Mouse (Mus musculus): Measurements from ENCODE around the gene Rfxank. TPM values are rescaled to one million over a fixed set of nuclear protein-coding genes. Genes with fewer than 3 reads are reported as not detected.

Gene Rfxank
- polyA plus RNA-seq (2015; fragmentation: Nextera tagmentation; extraction: Ambion mirVana), result 11.9 and 12.6 TPM in 2 replicates

DNA sequence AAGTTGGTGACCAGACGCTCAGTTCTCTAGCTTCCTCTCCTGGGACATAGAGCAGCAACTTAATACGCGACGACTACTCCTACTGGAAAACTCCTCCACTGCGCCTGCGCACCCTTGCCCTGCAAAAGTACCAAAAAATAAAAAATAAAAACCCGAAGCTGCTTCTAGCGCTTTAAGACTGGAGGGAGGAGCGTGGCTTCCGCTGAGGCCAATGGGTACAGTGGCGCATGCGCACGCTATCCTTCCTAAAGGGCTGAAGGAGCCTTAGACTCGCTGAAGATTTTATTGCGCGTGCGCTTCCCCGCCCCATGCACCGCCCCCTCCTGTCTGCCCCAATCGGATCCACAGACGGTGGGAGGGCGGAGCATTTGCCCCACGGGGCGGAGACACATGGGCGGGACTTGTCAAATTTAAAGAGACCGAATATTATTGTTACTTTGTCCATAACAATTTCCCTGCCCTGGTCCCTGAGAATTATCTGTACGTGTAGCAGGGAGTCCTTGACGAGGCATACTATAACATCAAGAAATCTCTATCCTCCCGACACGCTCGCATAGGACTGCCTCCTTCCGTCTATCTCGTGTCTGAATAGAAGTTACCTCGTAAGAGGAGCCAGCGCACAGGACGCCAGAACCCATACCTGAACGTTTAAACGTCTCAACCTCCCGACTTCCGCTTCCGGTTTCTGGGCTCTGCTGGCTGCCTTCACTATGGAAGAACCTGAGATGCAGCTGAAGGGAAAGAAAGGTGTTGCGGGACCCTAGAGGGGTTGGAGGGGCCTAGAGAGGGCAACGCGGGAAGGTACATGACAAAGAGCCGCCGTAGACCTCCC is at the start of gene Rfxank, which contains the start of the genes Borcs8 and Mef2b:
Gene Rfxank, minus strand, starts transcription at position 129 of the 832 bp plus-strand sequence.
Gene Borcs8, plus strand, starts transcription at position 474 of the 832 bp plus-strand sequence.
Gene Mef2b, plus strand, starts transcription at position 686 of the 832 bp plus-strand sequence.
- Histone ChIP-seq H3K9me3 (no peaks in the 10 kb centered on the region), H3K27ac (replicated peaks) (peak within 1 kb of the TSS; percentile 85), H3K27me3 (no peaks in the 10 kb centered on the region), H3K9ac (peak within 1 kb of the TSS; percentile 86), H3K4me1 (replicated peaks) (peaks cover 24% of the 10 kb centered on the region), H3K36me3 (peaks cover 51% of the 10 kb centered on the region), H3K4me3 (peak within 1 kb of the TSS; percentile 72), H3K4me2 (peak within 1 kb of the TSS; percentile 89)
- WGBS, result under 1% methylated on average over 46 of the region's 46 CpGs
- peak; percentile 97 for ATAC-seq (ENCODE audit: low read depth)

GRCm38 (mm10) chr8:70188707-70189106 is 49.8 kb upstream of the Rfxank start:
- Histone ChIP-seq H3K27me3 (no peaks in the 10 kb centered on the region), H3K9ac (no peak overlapping the region), H3K4me1 (replicated peaks) (peaks cover 9% of the 10 kb centered on the region), H3K4me3 (no peak overlapping the region), H3K27ac (replicated peaks) (no peak overlapping the region), H3K9me3 (no peaks in the 10 kb centered on the region), H3K36me3 (peaks cover 9% of the 10 kb centered on the region), H3K4me2 (no peak overlapping the region)
- ATAC-seq (ENCODE audit: low read depth), result no peak
- 77% methylated on average over 7 of the region's 7 CpGs for WGBS

GRCm38 (mm10) chr8:70183194-70183593 is 44.2 kb upstream of the Rfxank start:
- peaks cover 44% of the 10 kb centered on the region for H3K36me3 ChIP-seq
- no peak for ATAC-seq (ENCODE audit: low read depth)

DNA sequence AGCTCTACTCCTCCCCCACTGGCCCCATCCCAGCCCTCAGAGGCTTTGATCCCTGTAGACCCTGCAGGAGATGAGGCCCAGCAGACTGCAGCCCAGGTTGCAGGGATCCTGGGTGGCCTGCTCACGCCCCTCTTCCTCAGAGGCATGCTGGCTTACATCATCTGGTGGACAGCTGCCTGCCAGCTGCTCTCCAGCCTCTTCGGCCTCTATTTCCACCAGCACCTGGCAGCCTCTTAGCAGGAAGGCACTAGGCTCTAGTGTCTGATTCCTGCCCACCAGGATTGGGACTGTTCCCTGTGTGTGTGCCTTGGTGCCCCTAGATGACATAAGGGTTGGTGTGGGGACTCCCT is 42.9 kb upstream of the Rfxank start:
- H3K36me3 ChIP-seq, result peaks cover 51% of the 10 kb centered on the region
- H3K4me3 ChIP-seq, result no peak overlapping the region
- H3K9me3 ChIP-seq, result no peaks in the 10 kb centered on the region
- H3K4me2 ChIP-seq, result no peak overlapping the region
- WGBS, result 29% methylated on average over 2 of the region's 2 CpGs
- ATAC-seq (ENCODE audit: low read depth), result no peak
- H3K4me1 ChIP-seq (replicated peaks), result no peaks in the 10 kb centered on the region; the same call in 1 of the 2 replicates
- H3K27me3 ChIP-seq, result no peaks in the 10 kb centered on the region
- peak overlapping the region; percentile 14; the same call in 1 of the 2 replicates for H3K27ac ChIP-seq (replicated peaks)
- H3K9ac ChIP-seq, result no peak overlapping the region

More at GRCm38 (mm10) chr8:70183194-70183593, 44.2 kb upstream of the Rfxank start:
- no peak overlapping the region for H3K4me2 ChIP-seq
- no peaks in the 10 kb centered on the region for H3K27me3 ChIP-seq
- H3K4me3 ChIP-seq, result no peak overlapping the region
- no peak overlapping the region for H3K27ac ChIP-seq (replicated peaks)
- WGBS, result 91% methylated on average over 4 of the region's 4 CpGs
- no peak overlapping the region for H3K9ac ChIP-seq
- H3K9me3 ChIP-seq, result no peaks in the 10 kb centered on the region
- no peaks in the 10 kb centered on the region; the same call in 1 of the 2 replicates for H3K4me1 ChIP-seq (replicated peaks)

GRCm38 (mm10) chr8:70181212-70181902 is 42.4 kb upstream of the Rfxank start:
- no peak overlapping the region for H3K4me2 ChIP-seq
- no peaks in the 10 kb centered on the region for H3K9me3 ChIP-seq
- peak; percentile 12; the same call in 1 of the 2 replicates for ATAC-seq (ENCODE audit: low read depth)
- H3K4me3 ChIP-seq, result no peak overlapping the region
- H3K36me3 ChIP-seq, result peaks cover 53% of the 10 kb centered on the region
- H3K27ac ChIP-seq (replicated peaks), result peak overlapping the region; percentile 14; the same call in 1 of the 2 replicates
- H3K4me1 ChIP-seq (replicated peaks), result no peaks in the 10 kb centered on the region; the same call in 1 of the 2 replicates
- WGBS, result 73% methylated on average over 16 of the region's 16 CpGs
- H3K27me3 ChIP-seq, result no peaks in the 10 kb centered on the region
- H3K9ac ChIP-seq, result no peak overlapping the region

DNA sequence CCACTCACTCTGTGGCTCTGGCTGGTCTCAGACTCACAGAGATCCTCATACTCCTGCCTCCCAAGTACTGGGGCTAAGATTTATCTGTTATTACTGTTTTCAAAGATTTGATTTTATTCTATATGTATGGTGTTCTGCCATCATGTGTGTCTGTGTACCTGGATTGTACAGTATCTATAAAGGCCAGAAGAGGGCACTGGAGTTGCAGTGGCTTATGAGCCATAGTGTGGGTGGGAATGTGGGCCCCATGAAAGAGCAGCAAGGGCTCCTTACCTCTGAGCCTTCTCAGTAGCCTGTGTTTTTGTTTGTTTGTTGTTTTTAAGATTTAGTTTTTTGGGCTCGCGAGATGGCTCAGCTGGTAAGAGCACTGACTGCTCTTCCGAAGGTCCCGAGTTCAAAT is 40.1 kb upstream of the Rfxank start:
- Histone ChIP-seq H3K4me2 (no peak overlapping the region), H3K4me1 (replicated peaks) (peaks cover 5% of the 10 kb centered on the region), H3K36me3 (peaks cover 53% of the 10 kb centered on the region), H3K4me3 (no peak overlapping the region), H3K9me3 (no peaks in the 10 kb centered on the region), H3K9ac (no peak overlapping the region), H3K27ac (replicated peaks) (no peak overlapping the region), H3K27me3 (no peaks in the 10 kb centered on the region)
- ATAC-seq (ENCODE audit: low read depth), result no peak
- 96% methylated on average over 4 of the region's 4 CpGs for WGBS

- no peak overlapping the region for H3K4me2 ChIP-seq
- no peak overlapping the region for H3K27ac ChIP-seq (replicated peaks)
- no peaks in the 10 kb centered on the region for H3K9me3 ChIP-seq
- no peak overlapping the region for H3K9ac ChIP-seq
- H3K27me3 ChIP-seq, result no peaks in the 10 kb centered on the region
- WGBS, result 90% methylated on average over 2 of the region's 2 CpGs
- peaks cover 14% of the 10 kb centered on the region for H3K4me1 ChIP-seq (replicated peaks)
- H3K36me3 ChIP-seq, result peaks cover 52% of the 10 kb centered on the region
- no peak for ATAC-seq (ENCODE audit: low read depth)
- no peak overlapping the region for H3K4me3 ChIP-seq
Measured at GRCm38 (mm10) chr8:70178231-70178630, 39.3 kb upstream of the Rfxank start.

DNA sequence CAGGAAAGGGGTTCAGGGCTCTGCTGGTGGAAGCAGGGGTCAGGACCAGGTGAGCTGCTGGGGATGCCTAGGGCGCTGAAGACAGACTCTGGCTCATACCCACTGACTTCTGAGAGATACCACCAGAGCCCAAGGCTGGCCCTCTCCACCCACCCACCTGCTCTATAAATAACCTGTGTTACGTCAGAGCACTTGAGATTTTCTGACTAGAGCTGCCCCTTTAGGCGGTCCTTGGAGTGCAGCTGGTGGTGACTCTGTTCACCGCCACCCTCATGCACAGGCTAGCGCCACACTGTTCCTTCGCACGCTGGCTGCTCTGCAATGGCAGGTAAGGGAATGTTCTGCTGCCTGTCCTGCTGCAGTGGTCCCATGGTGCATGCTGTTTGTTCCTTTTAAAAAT is 35.1 kb upstream of the Rfxank start:
- Histone ChIP-seq H3K9me3 (no peaks in the 10 kb centered on the region), H3K9ac (peak overlapping the region; percentile 43; the same call in 1 of the 2 replicates), H3K4me2 (no peak overlapping the region), H3K36me3 (peaks cover 19% of the 10 kb centered on the region), H3K4me1 (replicated peaks) (peaks cover 24% of the 10 kb centered on the region), H3K4me3 (no peak overlapping the region), H3K27ac (replicated peaks) (no peak overlapping the region), H3K27me3 (no peaks in the 10 kb centered on the region)
- ATAC-seq (ENCODE audit: low read depth), result no peak
- WGBS, result 89% methylated on average over 7 of the region's 7 CpGs

- Histone ChIP-seq H3K4me1 (replicated peaks) (peaks cover 24% of the 10 kb centered on the region), H3K27ac (replicated peaks) (no peak overlapping the region), H3K27me3 (no peaks in the 10 kb centered on the region), H3K4me3 (peak overlapping the region; percentile 66; the same call in 1 of the 2 replicates), H3K9me3 (no peaks in the 10 kb centered on the region), H3K36me3 (peaks cover 15% of the 10 kb centered on the region), H3K9ac (peak overlapping the region; percentile 80; the same call in 1 of the 2 replicates), H3K4me2 (peak overlapping the region; percentile 58; the same call in 1 of the 2 replicates)
- no peak for ATAC-seq (ENCODE audit: low read depth)
- 84% methylated on average over 5 of the region's 5 CpGs for whole genome bisulfite sequencing
Measured at GRCm38 (mm10) chr8:70173320-70173719, 34.4 kb upstream of the Rfxank start.

DNA sequence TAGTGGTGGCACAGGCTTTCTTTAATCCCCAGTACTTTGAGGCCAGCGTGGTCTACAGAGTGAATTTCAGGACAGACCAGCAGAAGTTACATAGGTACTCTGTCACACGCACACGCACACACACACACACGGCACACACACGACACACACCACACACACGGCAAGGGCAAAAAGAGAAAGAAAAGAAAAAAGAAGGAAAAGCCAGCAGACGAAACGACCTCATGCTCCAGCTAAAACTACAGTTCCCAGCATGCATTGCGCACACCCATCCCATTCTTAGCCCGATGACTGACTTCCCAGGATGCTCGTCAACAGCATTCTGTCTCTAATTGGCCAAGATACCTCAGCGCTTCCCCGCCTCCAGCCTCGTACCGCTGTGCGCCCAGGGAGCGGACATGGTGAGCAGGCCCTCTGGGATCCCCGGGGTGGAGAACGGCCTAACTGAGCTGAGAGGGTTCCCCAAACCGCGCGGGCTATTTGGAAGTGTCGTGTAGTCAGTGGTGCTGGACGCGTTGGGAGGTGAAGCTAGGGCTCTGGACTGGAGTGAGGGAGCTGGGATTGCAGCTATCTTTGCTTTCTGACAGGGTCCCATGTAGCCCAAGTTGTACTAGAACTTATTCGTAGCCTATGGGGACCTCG is 33.2 kb upstream of the Rfxank start, which contains the start of gene Tmem161a:
Gene Tmem161a, plus strand, starts transcription at position 314 of the 639 bp plus-strand sequence.
- Histone ChIP-seq H3K9ac (peak within 1 kb of the TSS; percentile 80), H3K27me3 (peaks cover 5% of the 10 kb centered on the region; the same call in 1 of the 2 replicates), H3K36me3 (peaks cover 6% of the 10 kb centered on the region), H3K9me3 (no peaks in the 10 kb centered on the region), H3K4me2 (peak within 1 kb of the TSS; percentile 58), H3K27ac (replicated peaks) (0 out of 2 replicates have a peak within 1 kb of the TSS, but pooled peaks have one; percentile 24), H3K4me3 (peak within 1 kb of the TSS; percentile 66), H3K4me1 (replicated peaks) (peaks cover 24% of the 10 kb centered on the region)
- peak; percentile 96 for ATAC-seq (ENCODE audit: low read depth)
- WGBS, result 3% methylated on average over 27 of the region's 27 CpGs

DNA sequence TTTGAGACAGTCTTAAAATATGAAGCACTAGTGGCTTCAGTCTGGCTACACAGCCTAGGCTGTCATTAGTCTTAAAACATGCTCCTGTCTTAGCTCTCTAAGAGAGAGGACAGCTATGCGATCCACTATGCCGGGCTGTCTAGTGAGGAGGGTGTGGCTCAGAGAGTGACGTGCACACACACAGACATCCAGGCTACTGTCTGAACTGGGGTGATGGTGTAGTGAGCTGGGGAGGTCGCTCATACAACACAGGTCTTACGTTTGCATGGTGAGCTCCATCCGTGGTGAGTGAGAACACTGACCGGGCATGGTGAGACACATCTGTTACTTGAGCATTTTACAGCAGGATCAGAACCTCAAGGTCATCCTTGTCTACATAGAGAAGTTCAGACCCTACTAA is 32.3 kb upstream of the Rfxank start:
- Histone ChIP-seq H3K36me3 (no peaks in the 10 kb centered on the region), H3K4me2 (peak overlapping the region; percentile 58; the same call in 1 of the 2 replicates), H3K4me3 (no peak overlapping the region), H3K27ac (replicated peaks) (no peak overlapping the region), H3K27me3 (peaks cover 9% of the 10 kb centered on the region), H3K4me1 (replicated peaks) (peaks cover 32% of the 10 kb centered on the region), H3K9ac (no peak overlapping the region), H3K9me3 (no peaks in the 10 kb centered on the region)
- 88% methylated on average over 7 of the region's 7 CpGs for WGBS
- ATAC-seq (ENCODE audit: low read depth), result no peak
